ENCODE assay signal across 8 mouse cellular contexts in the genomic region with DNA sequence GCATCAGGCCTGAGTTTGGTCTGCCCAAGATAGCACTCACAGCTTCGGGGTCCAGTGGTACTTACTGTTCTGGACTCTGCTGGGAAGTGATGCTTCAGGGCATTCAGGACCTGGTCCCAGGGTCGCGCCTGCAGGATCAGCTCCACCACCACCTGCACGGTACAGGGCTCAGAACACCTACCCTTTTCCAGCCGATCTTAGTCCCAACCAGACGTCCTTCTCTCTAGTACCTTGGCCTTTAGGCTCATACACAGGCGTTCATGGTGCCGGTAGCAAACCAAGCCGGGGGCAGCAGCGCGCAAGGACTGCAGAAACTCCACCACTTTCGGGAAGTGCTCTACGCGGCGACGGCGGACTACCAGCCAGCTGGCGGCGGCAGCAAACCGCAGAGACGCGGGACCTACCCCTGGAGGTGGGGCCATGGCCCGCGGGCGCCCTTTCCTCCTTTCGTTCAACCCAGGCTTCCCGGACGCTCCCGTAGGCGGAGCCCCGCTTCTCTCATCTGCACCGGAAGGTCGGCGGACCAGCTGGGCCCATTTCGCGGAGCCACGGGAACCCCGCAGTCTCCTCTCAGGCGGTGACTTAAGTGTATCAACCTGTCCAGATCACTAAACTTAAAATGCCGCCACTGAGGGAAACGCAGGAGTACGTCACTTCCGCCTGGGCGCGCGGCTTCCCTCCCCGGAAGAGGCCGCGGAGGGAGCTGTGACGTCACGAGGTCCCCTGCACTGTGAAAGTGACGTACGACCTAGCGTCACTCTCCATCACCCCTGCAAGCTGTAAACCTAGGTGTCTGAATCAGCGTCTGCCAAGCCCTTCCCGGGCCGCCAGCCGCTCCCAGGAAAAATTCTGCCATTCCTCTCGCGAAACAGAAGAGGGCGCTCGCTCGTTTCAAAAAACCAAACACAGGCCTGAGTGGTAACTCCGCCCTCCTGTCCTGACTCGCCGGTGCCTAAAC. TPM values are rescaled to one million over a fixed set of nuclear protein-coding genes. Genes with fewer than 3 reads are reported as not detected.
A peak's percentile ranks its signal among the peaks of the same experiment; 100 is the strongest.
DNase-seq lines count a peak whose midpoint lies in the region; ATAC-seq lines count a peak whose summit lies in the region.

Gene Tinf2, minus strand, starts transcription at position 661 of the 958 bp plus-strand sequence.

- peak; percentile 98 for ATAC-seq in forebrain, embryonic 14.5 days
- ATAC-seq in neural tube, embryonic 15.5 days (ENCODE audit: low FRiP score), result peak; percentile 99

- intact Hi-C loops in heart, postnatal 14 days (cut with DNase I), result loop anchor here (1.0 to 2.0 kb wide), 2 partner anchors 39 to 62 kb away; no protein-coding TSS in a partner anchor

- no peaks in the 10 kb centered on the region for H3K27me3 ChIP-seq in forebrain, embryonic 14.5 days (replicated peaks; ENCODE audit: control insufficient read depth, insufficient read depth, low read length)
- H3K27me3 ChIP-seq in neural tube, embryonic 15.5 days (replicated peaks), result no peaks in the 10 kb centered on the region

- peak within 1 kb of the TSS; percentile 89 for H3K4me2 ChIP-seq in forebrain, embryonic 14.5 days (ENCODE audit: low read length)
- H3K4me2 ChIP-seq in neural tube, embryonic 15.5 days, result peak within 1 kb of the TSS; percentile 94

- DNase-seq in ES-CJ7 (ENCODE audit: low read depth, low spot score), result peak; percentile 99
- DNase-seq in cerebellum, adult 11 months, result peak; percentile 94
- DNase-seq in forebrain, embryonic 14.5 days (ENCODE audit: low spot score), result peak; percentile 98
- DNase-seq in heart, postnatal 14 days, result peak; percentile 92 to 94
- DNase-seq in layer of hippocampus, adult 11-12 months (ENCODE audit: low spot score), result peak; percentile 97
- peak; percentile 93 to 94 for DNase-seq in lung, adult 18-20 months
- DNase-seq in testis, postnatal 14 days (ENCODE audit: low spot score), result peak; percentile 92

- H3K36me3 ChIP-seq in forebrain, embryonic 14.5 days (ENCODE audit: control insufficient read depth, insufficient read depth, low read length), result peaks cover 40% of the 10 kb centered on the region
- peaks cover 37% of the 10 kb centered on the region for H3K36me3 ChIP-seq in neural tube, embryonic 15.5 days

- H3K4me1 ChIP-seq in forebrain, embryonic 14.5 days (ENCODE audit: control insufficient read depth, insufficient read depth, low read length), result peaks cover 3% of the 10 kb centered on the region; the same call in 1 of the 2 replicates
- peaks cover 15% of the 10 kb centered on the region for H3K4me1 ChIP-seq in neural tube, embryonic 15.5 days

- H3K4me3 ChIP-seq in forebrain, embryonic 14.5 days (ENCODE audit: low read depth, low read length), result peak within 1 kb of the TSS; percentile 70
- peak within 1 kb of the TSS; percentile 73 for H3K4me3 ChIP-seq in neural tube, embryonic 15.5 days (replicated peaks)

- peak within 1 kb of the TSS; percentile 77 for H3K27ac ChIP-seq in forebrain, embryonic 14.5 days (ENCODE audit: low read depth, low read length)
- H3K27ac ChIP-seq in neural tube, embryonic 15.5 days (replicated peaks), result peak within 1 kb of the TSS; percentile 82

- no peaks in the 10 kb centered on the region for H3K9me3 ChIP-seq in forebrain, embryonic 14.5 days (replicated peaks; ENCODE audit: control insufficient read depth, low read length)
- no peaks in the 10 kb centered on the region for H3K9me3 ChIP-seq in neural tube, embryonic 15.5 days (replicated peaks)

- H3K9ac ChIP-seq in forebrain, embryonic 14.5 days (ENCODE audit: low read length), result peak within 1 kb of the TSS; percentile 77
- H3K9ac ChIP-seq in neural tube, embryonic 15.5 days (replicated peaks), result peak within 1 kb of the TSS; percentile 66

- under 1% methylated on average over 66 of the region's 66 CpGs for WGBS in forebrain, embryonic 14.5 days
- WGBS in neural tube, embryonic 15.5 days, result under 1% methylated on average over 66 of the region's 66 CpGs

RNA-seq across cellular contexts. Expression of gene Tinf2, which starts in this region (rescaled TPM):
- polyA plus RNA-seq in forebrain, embryonic 14.5 days (2014; fragmentation: Nextera tagmentation; extraction: Ambion mirVana), result 30.6 and 37.5 TPM in 2 replicates
- total RNA-seq in heart, postnatal 14 days (2021), result 10 to 100 TPM; 10.5 to 10.8 TPM
- 24.9 and 28.3 TPM in 2 replicates for polyA plus RNA-seq in neural tube, embryonic 15.5 days (2015; fragmentation: Nextera tagmentation; extraction: Ambion mirVana)

Comparison
In these comparisons a context has a peak if more than half of its experiments do, and no peak if none do; other contexts are left out.
1. Peak in every context shown above with its lines: DNase-seq, ATAC-seq, H3K4me3 ChIP-seq and H3K27ac ChIP-seq.